Mouse (Mus musculus): ENCODE data around the gene Kxd1.
A peak's percentile ranks its signal among the peaks of the same experiment; 100 is the strongest.

Gene Kxd1

DNA sequence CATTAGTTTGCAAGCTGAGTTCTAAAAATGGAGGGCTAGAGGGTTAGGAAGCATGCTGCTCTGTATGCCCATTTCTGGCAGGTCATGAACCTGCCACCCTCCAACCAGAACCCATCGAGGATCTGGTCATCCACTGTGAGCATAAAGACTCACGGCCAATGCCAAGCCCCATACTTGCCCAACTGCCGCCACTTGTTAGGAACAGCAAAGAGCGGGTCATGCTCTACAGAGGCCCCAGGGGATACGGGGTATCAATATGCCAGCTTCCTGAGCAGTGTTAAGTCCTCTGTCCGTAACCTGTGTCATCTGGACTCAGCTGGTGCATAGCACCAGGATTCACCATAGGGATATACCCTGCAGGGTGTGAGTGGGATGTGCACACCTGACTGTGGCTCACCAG is 63.6 kb downstream of the Kxd1 start:
- DNase-seq: no peak

DNA sequence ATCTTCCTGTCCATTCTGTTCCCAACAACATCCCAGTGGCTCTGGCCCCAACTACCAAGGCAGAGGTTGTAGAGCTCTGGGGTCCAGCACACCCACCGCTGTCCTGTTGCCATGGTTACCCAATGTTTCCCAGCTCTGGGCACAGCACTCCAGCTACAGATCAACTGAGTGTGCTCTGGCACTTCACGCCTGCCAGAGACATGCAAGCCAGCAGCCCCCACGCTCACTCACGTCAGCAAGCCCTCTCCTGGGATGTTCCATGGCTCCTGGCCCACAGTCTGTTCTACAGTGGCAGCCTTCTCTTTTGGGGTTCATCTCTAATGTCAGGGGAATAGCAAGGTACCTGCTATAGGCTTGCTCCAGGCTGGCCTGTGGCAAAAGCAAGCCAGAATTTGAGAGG is 64.5 kb downstream of the Kxd1 start:
- DNase-seq: peak in 1 of 2 experiments; percentile 52

DNA sequence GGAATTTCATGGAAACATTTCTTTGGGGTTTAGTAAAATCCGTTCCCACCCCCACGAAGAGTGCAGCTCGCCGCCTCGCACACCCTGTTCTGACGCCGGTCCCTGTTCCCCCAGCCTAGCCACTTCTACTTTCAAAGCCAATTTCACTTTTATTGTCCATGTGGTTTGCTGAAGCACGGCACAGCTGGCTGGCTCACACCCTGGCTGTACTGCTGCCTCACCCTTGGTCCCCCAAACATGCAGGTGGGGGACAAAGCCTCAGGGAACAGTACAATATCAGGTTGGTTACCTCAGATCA is 65.3 kb downstream of the Kxd1 start:
- DNase-seq: no peak

DNA sequence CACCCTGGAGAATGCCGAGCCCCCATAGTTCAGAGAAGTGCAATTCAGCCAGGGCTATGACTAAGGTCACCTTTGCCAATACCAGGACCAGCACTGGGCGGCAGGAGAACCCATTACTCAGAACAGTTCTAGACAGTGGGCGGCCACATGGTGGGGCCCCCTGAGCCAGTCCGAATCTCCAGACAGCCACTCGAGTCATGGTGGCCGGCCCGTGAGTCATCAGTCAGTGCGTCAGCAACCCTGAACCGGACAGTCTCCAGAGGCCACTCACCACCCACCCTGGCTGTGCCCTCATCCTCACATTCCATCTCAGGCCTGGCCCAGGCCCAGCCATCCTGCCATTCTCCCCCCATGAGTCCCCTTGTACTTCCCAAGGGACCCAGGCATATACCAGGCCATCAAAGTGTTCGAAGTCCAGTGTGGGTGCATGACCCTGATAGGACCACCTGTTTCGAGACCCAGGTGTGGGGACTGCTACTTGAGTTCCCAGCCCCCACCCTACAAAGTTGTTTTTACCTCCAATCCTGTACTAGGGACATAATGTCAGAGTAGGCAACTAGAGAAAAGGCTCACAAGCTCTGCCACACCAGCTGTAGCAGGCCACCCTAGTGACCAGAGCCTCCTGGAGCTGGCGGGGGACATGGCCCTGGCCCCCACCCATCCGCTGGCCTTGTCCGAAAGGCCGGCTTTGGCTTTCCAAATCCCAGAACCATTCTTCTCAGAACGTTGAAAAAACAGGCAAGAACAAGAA is 65.8 kb downstream of the Kxd1 start:
- DNase-seq: no peak

DNA sequence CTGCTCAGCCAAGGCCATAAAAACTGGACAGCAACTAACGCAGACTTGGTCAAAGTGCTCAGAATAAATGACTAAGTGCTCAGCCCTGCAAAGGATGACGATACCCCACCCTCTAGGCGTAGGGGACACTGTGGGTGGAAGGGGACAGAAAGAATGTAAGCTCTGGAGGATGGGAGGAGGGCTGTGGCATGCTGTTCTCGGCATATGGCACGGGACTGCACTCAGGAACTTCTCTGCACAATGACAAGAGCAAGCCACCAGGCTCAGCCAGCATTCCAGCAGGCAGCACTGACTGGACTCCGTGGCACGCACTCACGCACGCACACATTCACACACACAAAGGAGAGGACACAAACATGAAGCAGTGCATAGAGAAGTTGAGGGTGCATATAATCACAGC is 67.2 kb downstream of the Kxd1 start:
- DNase-seq: peak; percentile 46 to 65

DNA sequence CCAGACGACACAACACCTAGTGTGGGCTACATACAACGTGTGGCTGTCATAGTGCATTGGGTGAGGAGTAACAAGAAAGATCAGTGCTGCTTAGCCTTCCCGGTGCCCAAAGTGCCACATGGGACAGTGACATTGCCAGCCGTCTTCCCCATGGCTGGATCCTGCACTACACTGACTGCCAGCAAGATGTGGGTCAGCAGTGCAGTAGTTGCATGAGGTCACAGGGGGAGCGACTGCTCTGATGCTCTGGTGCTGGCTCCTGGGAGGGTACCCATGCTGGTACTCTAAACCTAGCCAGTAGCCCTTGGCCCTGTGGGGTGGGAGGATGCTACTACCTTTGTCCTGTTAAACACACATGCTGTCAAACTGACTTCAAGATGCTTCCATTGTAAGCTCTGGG is 67.6 kb downstream of the Kxd1 start:
- DNase-seq: peak in 1 of 2 experiments; percentile 48

DNA sequence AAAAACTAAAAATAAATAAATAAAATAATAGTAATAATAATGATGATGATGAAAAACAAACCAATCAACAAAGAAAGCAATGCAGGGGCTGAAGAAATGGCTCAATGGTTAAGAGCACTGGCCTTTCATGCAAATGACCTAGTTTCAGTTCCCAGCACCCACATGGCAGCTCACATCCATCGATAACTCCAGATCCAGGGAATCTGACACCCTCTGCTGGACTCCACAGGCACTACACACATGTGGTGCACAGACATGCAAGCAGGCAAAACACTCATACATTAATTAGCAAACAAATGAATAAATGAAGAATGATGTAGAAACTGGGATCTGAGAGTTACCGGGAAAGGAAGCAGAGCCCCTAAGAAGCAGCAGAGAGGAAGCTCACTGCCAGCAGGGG is 68.1 kb downstream of the Kxd1 start:
- DNase-seq: no peak

DNA sequence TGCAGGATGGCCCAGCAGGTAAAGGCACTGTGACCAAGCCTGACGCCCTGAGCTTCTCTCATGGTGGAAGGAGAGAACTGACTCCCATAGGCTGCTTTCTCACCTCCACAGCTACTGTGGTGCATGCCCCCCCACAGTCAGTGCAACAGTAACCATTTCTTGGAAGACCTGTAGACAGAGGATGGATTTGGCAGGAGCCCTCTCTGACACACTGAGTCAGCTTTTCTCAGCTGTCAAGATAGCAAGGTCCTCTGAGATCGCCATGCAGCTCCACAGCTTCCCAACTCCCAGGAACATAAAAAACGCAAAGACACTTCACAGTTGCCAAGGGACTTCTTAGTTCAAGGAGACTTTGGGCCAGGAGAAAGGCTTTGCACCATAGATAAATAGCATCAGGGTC is 69.3 kb downstream of the Kxd1 start:
- no peak for DNase-seq
